Mouse (Mus musculus) midbrain, postnatal 0 days (tissue): Measurements from ENCODE around the gene Zc3h18. TPM values are rescaled to one million over a fixed set of nuclear protein-coding genes. Genes with fewer than 3 reads are reported as not detected.

Experiments used
- ATAC-seq: fragments of 200-750 bp; cut with Nextera tagmentation; 2 replicates; pipeline ENCODE4 v1.8.0; 2017; ENCODE audit warnings: moderate number of reproducible peaks, mild to moderate bottlenecking, moderate TSS enrichment, moderate library complexity; ENCODE audit not compliant: low FRiP score
- DNase-seq: peaks from one replicate; pipeline ENCODE4 v3.0.0-alpha.2; 2015; ENCODE audit warnings: low spot score
- H3K27ac ChIP-seq: fragments of 300-500 bp; sonication (generic); 2 replicates; pipeline ENCODE4 v1.5.1; 2014; ENCODE audit warnings: low read depth, mild to moderate bottlenecking, low read length, mixed read lengths
- H3K27me3 ChIP-seq: fragments of 300-500 bp; sonication (generic); 2 replicates; pipeline ENCODE4 v1.6.1; 2014; ENCODE audit warnings: low read length, control low read depth, mixed read lengths; ENCODE audit not compliant: insufficient read depth
- H3K36me3 ChIP-seq: fragments of 300-500 bp; sonication (generic); 2 replicates; pipeline ENCODE4 v1.6.1; 2014; ENCODE audit warnings: low read length, control low read depth, mixed read lengths; ENCODE audit not compliant: insufficient read depth
- H3K4me1 ChIP-seq: fragments of 300-500 bp; sonication (generic); 2 replicates; pipeline ENCODE4 v1.6.1; 2014; ENCODE audit warnings: mild to moderate bottlenecking, control low read depth, antibody characterized with exemption, low read length, mixed read lengths; ENCODE audit not compliant: insufficient read depth
- H3K4me2 ChIP-seq: fragments of 300-500 bp; sonication (generic); 2 replicates; pipeline ENCODE4 v1.6.1; 2014; ENCODE audit warnings: low read depth, mild to moderate bottlenecking, low read length, mixed read lengths; ENCODE audit not compliant: poor library complexity, severe bottlenecking
- H3K4me3 ChIP-seq: fragments of 300-500 bp; sonication (generic); 2 replicates; pipeline ENCODE4 v1.5.1; 2014; ENCODE audit warnings: low read depth, mild to moderate bottlenecking, low read length, moderate library complexity
- H3K9ac ChIP-seq: fragments of 300-500 bp; sonication (generic); replicated peaks from 2 replicates; pipeline ENCODE4 v1.6.1; 2014; ENCODE audit warnings: mild to moderate bottlenecking, low read length, moderate library complexity, mixed read lengths; ENCODE audit not compliant: poor library complexity, severe bottlenecking
- H3K9me3 ChIP-seq: fragments of 300-500 bp; sonication (generic); 2 replicates; pipeline ENCODE4 v1.6.1; 2016; ENCODE audit warnings: low read length, control low read depth
- CTCF ChIP-seq: IDR thresholded peaks from 2 replicates; pipeline ENCODE4 v1.5.1; 2016; ENCODE audit warnings: antibody characterized with exemption, mild to moderate bottlenecking
- WGBS: fragments of 180-500 bp; shearing (Covaris S2); extraction: QIAGEN DNeasy Blood & Tissue Kit; methylation state at CpG from one replicate; pipeline ENCODE4 v1.1.7; 2014; 5-methylcytosine and 5-hydroxymethylcytosine counted together
- polyA plus RNA-seq: library from polyadenylated mRNA; unstranded; fragments of >200 nt; fragmentation: Nextera tagmentation; extraction: Ambion mirVana; gene quantifications from 2 replicates; pipeline ENCODE4 v1.2.1, GENCODE M21; 2015
- total RNA-seq: library from RNA; depleted of rRNA; stranded (reverse); fragments of >200 nt; gene quantifications from 2 replicates; pipeline ENCODE4 v1.2.3, GENCODE M21; 2014; rRNA removed

Gene Zc3h18
- total RNA-seq (29.4 and 41.3 TPM in 2 replicates), polyA plus RNA-seq (23.4 and 25.0 TPM in 2 replicates)

DNA sequence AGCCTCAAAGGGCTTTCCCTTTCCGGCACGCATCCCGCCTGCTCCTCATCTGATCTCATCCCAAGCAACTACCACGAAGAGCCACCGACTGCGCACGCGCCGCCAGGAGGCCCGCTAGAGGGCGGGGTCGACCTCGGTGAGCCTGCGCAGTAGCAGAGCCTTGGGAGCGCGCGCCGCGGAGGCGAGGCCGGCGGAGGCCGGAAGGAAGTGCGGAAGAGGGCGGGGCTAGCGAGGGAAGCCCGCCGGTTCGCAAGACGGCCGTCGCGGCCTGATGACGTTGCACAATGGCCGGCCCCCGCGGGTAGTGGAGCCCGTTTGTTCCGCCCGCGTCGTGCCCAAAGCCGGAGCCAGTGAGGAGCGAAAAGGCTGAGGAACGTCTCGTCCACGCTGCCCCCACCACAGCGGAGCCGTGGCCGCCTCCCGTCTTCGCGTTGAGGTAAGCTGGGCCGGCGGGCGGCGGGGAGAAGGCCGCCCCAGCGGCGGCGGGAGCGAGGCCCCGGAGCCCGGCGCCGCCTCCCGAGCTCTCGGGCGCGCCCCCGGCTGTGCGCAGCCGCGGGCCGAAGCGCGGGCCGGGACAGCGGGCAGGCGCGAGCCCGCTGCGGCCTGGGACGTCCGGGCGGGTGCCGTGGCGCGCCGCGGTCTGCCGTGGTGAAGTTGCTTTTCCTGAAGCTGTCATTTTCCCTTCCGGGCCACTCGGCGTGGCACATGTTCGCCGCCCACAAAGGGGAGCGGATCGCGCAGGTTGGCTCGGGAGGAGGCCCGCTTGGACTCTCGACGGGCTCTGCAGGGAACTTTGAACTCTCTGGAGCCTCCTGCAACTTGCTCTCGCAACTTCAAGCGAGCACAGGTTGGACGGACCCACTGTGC, at the start of gene Zc3h18:
Zc3h18 (plus strand) TSS at position 245 of the 867 bp plus-strand sequence.
- peak; percentile 72 for TF ChIP-seq CTCF
- peak within 1 kb of the TSS; percentile 81 for H3K4me2 ChIP-seq
- peak within 1 kb of the TSS; percentile 91 for H3K27ac ChIP-seq
- ATAC-seq = peak; percentile 95
- peak; percentile 99 for DNase-seq
- peak within 1 kb of the TSS; percentile 98 for H3K4me3 ChIP-seq
- peaks cover 8% of the 10 kb centered on the region for H3K4me1 ChIP-seq
- H3K9ac ChIP-seq = peak within 1 kb of the TSS; percentile 88
- 0 out of 2 replicates have a peak, but pooled peaks cover 6% of the 10 kb centered on the region for H3K36me3 ChIP-seq
- no peaks in the 10 kb centered on the region for H3K27me3 ChIP-seq
- no peaks in the 10 kb centered on the region for H3K9me3 ChIP-seq
- WGBS = under 1% methylated on average over 85 of the region's 107 CpGs

DNA sequence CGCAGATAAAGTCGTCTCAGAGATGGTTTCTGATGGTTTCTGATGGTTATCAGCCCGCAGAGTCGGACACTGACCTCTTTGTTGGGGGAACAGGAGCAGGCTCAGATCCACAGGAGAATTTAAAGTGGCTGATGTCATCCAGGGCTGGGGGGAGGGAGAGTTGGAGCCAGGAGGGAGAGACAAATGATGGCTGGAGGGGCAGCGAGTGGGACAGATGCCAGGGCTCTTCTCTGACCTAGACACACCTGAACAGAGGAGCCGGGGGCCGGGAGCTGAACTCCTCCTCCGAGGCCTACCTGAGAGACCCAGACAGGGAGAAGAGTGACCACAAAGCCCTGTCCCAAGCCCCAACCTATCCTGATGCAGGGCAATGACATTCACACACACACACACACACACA, 47.3 kb upstream of the Zc3h18 start:
- H3K27me3 ChIP-seq = 0 out of 2 replicates have a peak, but pooled peaks cover 1% of the 10 kb centered on the region
- ATAC-seq = no peak
- no peak for TF ChIP-seq CTCF
- H3K4me3 ChIP-seq = no peak overlapping the region
- no peak overlapping the region for H3K4me2 ChIP-seq
- no peak overlapping the region for H3K27ac ChIP-seq
- WGBS = 67% methylated on average over 8 of the region's 8 CpGs
- DNase-seq = no peak
- no peak overlapping the region for H3K9ac ChIP-seq
- H3K4me1 ChIP-seq = peaks cover 7% of the 10 kb centered on the region; the same call in 1 of the 2 replicates
- H3K9me3 ChIP-seq = no peaks in the 10 kb centered on the region
- no peaks in the 10 kb centered on the region; the same call in 1 of the 2 replicates for H3K36me3 ChIP-seq

- H3K4me2 ChIP-seq = no peak overlapping the region
- H3K9ac ChIP-seq = no peak overlapping the region
- no peak for TF ChIP-seq CTCF
- WGBS = 51% methylated on average over 22 of the region's 22 CpGs
- no peak overlapping the region for H3K27ac ChIP-seq
- H3K27me3 ChIP-seq = 0 out of 2 replicates have a peak, but pooled peaks cover 6% of the 10 kb centered on the region
- H3K9me3 ChIP-seq = no peaks in the 10 kb centered on the region
- peaks cover 2% of the 10 kb centered on the region; the same call in 1 of the 2 replicates for H3K4me1 ChIP-seq
- H3K4me3 ChIP-seq = no peak overlapping the region
- ATAC-seq (no peak), DNase-seq (peak; percentile 48)
- no peaks in the 10 kb centered on the region; the same call in 1 of the 2 replicates for H3K36me3 ChIP-seq
Measured at GRCm38 (mm10) chr8:122329553-122330239, 46.7 kb upstream of the Zc3h18 start.

GRCm38 (mm10) chr8:122330446-122331133, 45.8 kb upstream of the Zc3h18 start:
- Histone ChIP-seq H3K27ac (no peak overlapping the region), H3K27me3 (0 out of 2 replicates have a peak, but pooled peaks cover 10% of the 10 kb centered on the region), H3K4me3 (no peak overlapping the region), H3K9me3 (no peaks in the 10 kb centered on the region), H3K36me3 (no peaks in the 10 kb centered on the region; the same call in 1 of the 2 replicates), H3K9ac (peak overlapping the region; percentile 2), H3K4me1 (peaks cover 5% of the 10 kb centered on the region; the same call in 1 of the 2 replicates), H3K4me2 (no peak overlapping the region)
- WGBS = 72% methylated on average over 12 of the region's 12 CpGs
- TF ChIP-seq CTCF = no peak
- DNase-seq = no peak
- no peak for ATAC-seq

GRCm38 (mm10) chr8:122331134-122331523, 45.3 kb upstream of the Zc3h18 start:
- 64% methylated on average over 3 of the region's 3 CpGs for WGBS
- TF ChIP-seq CTCF = no peak
- Histone ChIP-seq H3K4me2 (no peak overlapping the region), H3K27me3 (0 out of 2 replicates have a peak, but pooled peaks cover 10% of the 10 kb centered on the region), H3K4me1 (peaks cover 5% of the 10 kb centered on the region; the same call in 1 of the 2 replicates), H3K9ac (peak overlapping the region; percentile 2), H3K27ac (no peak overlapping the region), H3K4me3 (no peak overlapping the region), H3K9me3 (no peaks in the 10 kb centered on the region), H3K36me3 (no peaks in the 10 kb centered on the region; the same call in 1 of the 2 replicates)
- DNase-seq = no peak
- ATAC-seq = no peak
